Mouse (Mus musculus) brain, embryonic 14.5 days (tissue): ENCODE results near the gene Cdkn2c.

Source experiments
- CTCF ChIP-seq: fragments of 200-500 bp; IDR thresholded peaks from 2 replicates; pipeline ENCODE4 v1.5.1; 2012; ENCODE audit warnings: inconsistent platforms, mild to moderate bottlenecking, moderate library complexity, borderline replicate concordance; ENCODE audit not compliant: insufficient read depth, insufficient read length; ENCODE audit errors: extremely low read depth
- POLR2A ChIP-seq: fragments of 200-500 bp; IDR thresholded peaks from 2 replicates; pipeline ENCODE4 v1.6.1; 2012; ENCODE audit warnings: mild to moderate bottlenecking, inconsistent platforms, borderline replicate concordance; ENCODE audit not compliant: poor library complexity, insufficient read depth, insufficient read length, severe bottlenecking; ENCODE audit errors: extremely low read depth

- TF ChIP-seq CTCF (no peak), POLR2A (no peak)
Observed at GRCm38 (mm10) chr4:109647281-109647680, 19.7 kb downstream of the Cdkn2c start.
